Mouse (Mus musculus) gastrocnemius, postnatal 4 days (tissue): ENCODE measurements at regions not wholly inside any gene's neighbourhood (a gene's known extent, or its start where the extent isn't known, plus 50 kb on each side); places are given as distances from the start of the nearest gene placed in this dataset.
A peak's percentile ranks its signal among the peaks of the same experiment; 100 is the strongest.

Experiments used
- DNase-seq, 2 experiments: peaks; one replicate each; pipeline ENCODE4 v3.0.0; 2021 to 2022; ENCODE audit warnings: low spot score in 2 of 2, mixed read lengths in 2 of 2

GRCm38 (mm10) chr12:17481687-17482086 lies 62.9 kb upstream of the Odc1 start:
- DNase-seq = no peak

GRCm38 (mm10) chr12:17482196-17482595 lies 62.4 kb upstream of the Odc1 start:
- no peak for DNase-seq

GRCm38 (mm10) chr12:17484448-17484847 lies 60.1 kb upstream of the Odc1 start:
- DNase-seq = peak in 1 of 2 experiments; percentile 35

DNA sequence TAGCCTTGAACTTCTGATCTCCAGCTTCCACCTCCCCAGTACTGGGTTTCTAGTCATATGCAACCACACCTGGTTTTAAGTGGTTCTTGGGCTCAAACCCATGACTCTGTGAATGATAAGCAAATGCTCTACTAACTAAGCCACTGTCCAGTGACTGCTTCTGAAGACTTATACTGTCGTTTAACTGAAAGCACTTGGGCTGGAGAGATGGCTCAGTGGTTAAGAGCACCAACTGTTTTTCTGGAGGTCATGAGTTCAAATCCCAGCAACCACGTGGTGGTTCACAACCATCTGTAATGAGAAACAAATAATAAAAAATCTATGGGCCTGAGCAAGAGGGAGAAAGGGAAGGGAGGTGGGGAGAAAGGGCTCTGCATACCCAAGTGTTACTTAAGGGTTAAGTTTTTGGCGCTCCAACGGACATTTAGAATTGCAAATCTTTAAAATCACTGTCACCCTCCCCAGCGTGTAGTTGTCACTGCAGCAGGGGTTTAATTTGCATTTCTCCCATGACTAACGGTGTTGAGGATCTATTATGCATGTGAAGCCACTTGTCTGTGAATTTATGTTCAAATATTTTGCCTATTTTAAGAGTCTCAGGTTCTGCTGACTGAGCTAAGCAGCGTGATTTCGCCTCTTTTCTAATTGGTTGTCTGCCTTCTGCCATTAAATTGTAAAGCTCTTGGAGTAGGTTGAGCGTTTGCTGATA lies 58.4 kb upstream of the Odc1 start:
- no peak for DNase-seq

- DNase-seq = no peak
Observed at GRCm38 (mm10) chr12:17487336-17487735, 57.3 kb upstream of the Odc1 start.

GRCm38 (mm10) chr12:17488203-17488602 lies 56.4 kb upstream of the Odc1 start:
- DNase-seq = no peak

GRCm38 (mm10) chr12:17489971-17490370 lies 54.6 kb upstream of the Odc1 start:
- DNase-seq = no peak

GRCm38 (mm10) chr12:17492574-17492973 lies 52.0 kb upstream of the Odc1 start:
- no peak for DNase-seq

DNA sequence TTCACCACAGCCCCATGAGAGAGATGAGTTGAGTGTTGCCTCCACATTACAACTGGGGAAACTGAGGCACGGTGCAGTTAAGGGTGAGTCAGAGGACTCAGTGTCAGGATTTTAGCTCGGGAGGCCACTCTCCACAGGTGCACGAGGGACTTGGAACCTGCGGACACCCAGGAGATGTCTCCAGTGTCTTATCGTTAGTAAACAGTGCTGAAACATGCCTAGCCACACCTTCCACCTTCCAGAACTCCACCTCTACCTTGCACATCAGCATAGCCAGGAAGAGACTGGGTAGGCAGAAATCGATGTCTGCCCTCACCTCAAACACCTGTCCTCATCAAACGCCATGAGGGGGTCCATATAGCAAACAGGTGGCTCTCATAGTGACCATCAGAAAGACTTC lies 51.5 kb upstream of the Odc1 start:
- no peak for DNase-seq

DNA sequence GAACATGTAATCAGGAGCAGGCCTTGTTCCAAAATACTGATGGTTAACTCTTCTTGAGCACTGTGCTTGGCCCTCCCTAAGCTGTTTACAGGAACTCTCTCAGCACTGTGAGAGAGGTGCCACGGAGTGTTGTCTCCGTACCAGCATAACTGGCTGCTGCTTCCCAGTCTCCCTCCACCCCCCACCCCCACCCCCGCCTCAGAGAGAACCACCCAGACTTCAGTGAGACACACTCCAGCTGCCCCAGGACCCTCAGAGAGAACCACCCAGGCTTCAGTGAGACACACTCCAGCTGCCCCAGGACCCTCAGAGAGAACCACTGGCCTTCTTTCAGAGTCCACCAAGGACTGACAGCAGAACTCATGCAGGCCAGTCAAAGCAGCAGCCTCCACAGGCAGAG lies 50.8 kb upstream of the Odc1 start:
- DNase-seq = no peak
